Mouse (Mus musculus): ENCODE results near the gene Gm7544. TPM values are rescaled to one million over a fixed set of nuclear protein-coding genes. Genes with fewer than 3 reads are reported as not detected.
"Not testable (repeated sequence)": the region's sequence is repeated elsewhere in the genome, so short reads cannot be mapped to it uniquely, and the experiment has no call there.

Gene Gm7544
- not detected in 2 replicates for polyA plus RNA-seq (2014; fragmentation: Nextera tagmentation; extraction: Ambion mirVana)

DNA sequence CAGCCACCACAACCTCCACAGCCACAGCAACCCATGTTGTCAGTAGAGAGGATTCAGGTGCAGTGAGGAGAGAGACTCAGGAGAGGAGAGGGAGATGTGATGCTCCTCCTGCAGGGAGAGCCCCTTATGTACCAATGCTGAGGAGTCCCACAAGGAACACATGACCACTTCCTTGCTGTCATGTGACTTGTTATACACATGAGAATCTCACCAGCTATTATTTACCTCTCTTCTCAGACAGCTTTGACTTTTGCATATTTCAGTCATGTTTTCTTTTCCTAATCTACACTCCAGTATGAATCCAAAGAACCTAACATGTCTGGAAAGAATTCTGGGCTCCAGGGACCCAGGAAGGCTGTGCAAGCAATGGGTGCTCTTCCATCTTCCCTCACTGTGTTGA lies at the start of gene Gm7544:
TSS of gene Gm7544 (minus strand) at position 101 of the 400 bp plus-strand sequence.
- H3K27ac ChIP-seq (ENCODE audit: low read depth, low read length); H3K27me3 ChIP-seq (ENCODE audit: control insufficient read depth, insufficient read depth, low read length); H3K4me3 ChIP-seq (ENCODE audit: low read depth, low read length); DNase-seq (ENCODE audit: low spot score, missing footprints); ATAC-seq (ENCODE audit: low FRiP score); H3K4me2 ChIP-seq; H3K9me3 ChIP-seq (ENCODE audit: control insufficient read depth, low read length); H3K36me3 ChIP-seq (ENCODE audit: control insufficient read depth, insufficient read depth, low read length); H3K9ac ChIP-seq (ENCODE audit: low read length); H3K4me1 ChIP-seq (ENCODE audit: control insufficient read depth, insufficient read depth, low read length): not testable (repeated sequence)

DNA sequence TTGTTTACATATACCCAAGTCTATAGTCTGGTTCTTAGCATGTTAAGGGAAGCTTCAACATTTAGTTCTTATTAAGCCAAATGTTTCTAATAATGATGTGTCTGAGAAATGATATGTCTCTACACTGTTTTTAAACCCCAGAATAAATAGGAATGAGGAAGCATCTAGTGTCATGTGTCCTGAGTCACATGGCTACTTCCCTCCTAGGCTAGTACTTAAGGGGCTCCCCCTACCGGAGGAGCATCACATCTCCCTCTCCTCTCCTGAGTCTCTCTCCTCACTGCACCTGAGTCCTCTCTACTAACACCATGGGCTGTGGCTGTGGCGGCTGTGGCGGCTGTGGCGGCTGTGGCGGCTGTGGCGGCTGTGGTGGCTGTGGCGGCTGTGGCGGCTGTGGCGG lies 44.5 kb upstream of the Gm7544 start, which contains the start of gene Gm47959:
TSS of gene Gm47959 (plus strand) at position 243 of the 400 bp plus-strand sequence.
- not testable (repeated sequence) for H3K4me1 ChIP-seq (ENCODE audit: control insufficient read depth, insufficient read depth, low read length); H3K4me2 ChIP-seq; H3K36me3 ChIP-seq (ENCODE audit: control insufficient read depth, insufficient read depth, low read length); DNase-seq (ENCODE audit: low spot score, missing footprints); H3K27me3 ChIP-seq (ENCODE audit: control insufficient read depth, insufficient read depth, low read length); ATAC-seq (ENCODE audit: low FRiP score); H3K4me3 ChIP-seq (ENCODE audit: low read depth, low read length); H3K9me3 ChIP-seq (ENCODE audit: control insufficient read depth, low read length); H3K27ac ChIP-seq (ENCODE audit: low read depth, low read length); H3K9ac ChIP-seq (ENCODE audit: low read length)
- 81% methylated on average over 5 of the region's 9 CpGs for WGBS

DNA sequence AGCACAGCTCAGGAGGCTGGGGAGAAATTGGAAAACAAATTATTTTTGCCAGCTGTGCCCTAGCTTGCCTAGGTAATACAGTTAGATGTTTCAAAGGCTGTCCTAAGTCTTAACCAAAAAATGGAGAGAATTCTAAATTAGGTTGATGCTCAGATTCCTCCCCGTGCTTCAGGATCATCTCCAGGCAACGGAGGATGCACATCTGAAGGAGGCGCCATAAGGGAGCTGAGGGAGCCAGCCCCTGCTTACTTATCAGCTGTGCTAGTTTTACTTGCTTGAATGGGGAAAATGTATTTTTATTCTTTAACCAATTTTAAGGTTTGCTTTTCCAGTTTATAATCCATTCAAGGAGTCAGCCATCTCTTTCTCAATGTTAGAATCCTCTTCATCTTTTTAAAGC lies 38.1 kb upstream of the Gm7544 start:
- Histone ChIP-seq H3K4me1 (ENCODE audit: control insufficient read depth, insufficient read depth, low read length) (no peaks in the 10 kb centered on the region), H3K36me3 (ENCODE audit: control insufficient read depth, insufficient read depth, low read length) (no peaks in the 10 kb centered on the region), H3K9ac (ENCODE audit: low read length) (no peak overlapping the region), H3K27me3 (ENCODE audit: control insufficient read depth, insufficient read depth, low read length) (no peaks in the 10 kb centered on the region), H3K27ac (ENCODE audit: low read depth, low read length) (no peak overlapping the region), H3K4me2 (no peak overlapping the region), H3K4me3 (ENCODE audit: low read depth, low read length) (no peak overlapping the region), H3K9me3 (ENCODE audit: control insufficient read depth, low read length) (no peaks in the 10 kb centered on the region)
- ATAC-seq (ENCODE audit: low FRiP score): no peak
- WGBS: 82% methylated on average over 3 of the region's 3 CpGs
- no peak for DNase-seq (ENCODE audit: low spot score, missing footprints)

DNA sequence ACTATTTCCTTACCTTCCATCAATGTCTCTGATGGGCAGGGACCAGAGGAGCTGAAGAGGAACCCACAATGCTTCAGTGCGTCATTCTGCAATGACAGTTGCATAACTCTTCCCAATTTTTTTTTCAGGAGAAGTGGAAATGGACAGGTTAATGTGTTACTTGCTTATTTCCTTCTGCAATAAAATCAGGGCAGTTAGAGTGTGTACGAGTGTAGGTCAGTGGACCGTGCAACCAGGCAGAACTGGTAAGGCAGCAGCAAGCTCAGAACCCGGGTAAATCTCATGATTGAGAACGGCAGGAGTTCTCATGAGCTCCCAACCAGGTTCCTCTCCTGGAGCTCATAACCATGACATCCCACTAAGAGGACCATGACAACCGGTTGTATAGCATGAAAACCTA lies 36.3 kb upstream of the Gm7544 start:
- no peaks in the 10 kb centered on the region for H3K27me3 ChIP-seq (ENCODE audit: control insufficient read depth, insufficient read depth, low read length)

DNA sequence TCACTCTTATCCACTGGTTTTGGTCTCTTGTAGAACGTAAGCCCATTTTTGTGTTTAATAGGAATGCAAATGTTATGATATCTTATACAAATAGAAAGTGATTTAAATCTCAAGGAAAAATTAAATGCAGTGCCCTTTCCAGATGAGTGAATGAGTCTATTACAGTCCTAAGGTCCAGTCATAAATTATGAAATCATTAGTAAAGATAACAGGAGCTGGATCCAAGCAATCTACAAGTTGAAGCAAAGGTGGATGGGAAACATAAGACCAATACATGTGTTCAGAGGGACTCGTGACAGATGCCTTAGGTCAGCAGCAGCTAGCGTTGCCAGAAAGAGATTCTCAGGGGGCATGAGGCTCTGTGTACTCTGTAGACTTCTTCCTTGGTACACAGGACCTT lies 35.8 kb upstream of the Gm7544 start:
- Histone ChIP-seq H3K4me1 (ENCODE audit: control insufficient read depth, insufficient read depth, low read length) (no peaks in the 10 kb centered on the region), H3K9ac (ENCODE audit: low read length) (no peak overlapping the region), H3K9me3 (ENCODE audit: control insufficient read depth, low read length) (no peaks in the 10 kb centered on the region), H3K27me3 (ENCODE audit: control insufficient read depth, insufficient read depth, low read length) (no peaks in the 10 kb centered on the region), H3K4me3 (ENCODE audit: low read depth, low read length) (no peak overlapping the region), H3K4me2 (no peak overlapping the region), H3K36me3 (ENCODE audit: control insufficient read depth, insufficient read depth, low read length) (no peaks in the 10 kb centered on the region), H3K27ac (ENCODE audit: low read depth, low read length) (no peak overlapping the region)
- ATAC-seq (ENCODE audit: low FRiP score) (no peak), DNase-seq (ENCODE audit: low spot score, missing footprints) (no peak)
- WGBS: 92% methylated on average over 3 of the region's 3 CpGs

More for the DNA sequence above, 36.3 kb upstream of the Gm7544 start:
- WGBS: 86% methylated on average over 6 of the region's 6 CpGs
- Histone ChIP-seq H3K4me2 (no peak overlapping the region), H3K36me3 (ENCODE audit: control insufficient read depth, insufficient read depth, low read length) (no peaks in the 10 kb centered on the region), H3K9me3 (ENCODE audit: control insufficient read depth, low read length) (no peaks in the 10 kb centered on the region), H3K4me1 (ENCODE audit: control insufficient read depth, insufficient read depth, low read length) (no peaks in the 10 kb centered on the region), H3K27ac (ENCODE audit: low read depth, low read length) (no peak overlapping the region), H3K4me3 (ENCODE audit: low read depth, low read length) (no peak overlapping the region), H3K9ac (ENCODE audit: low read length) (no peak overlapping the region)
- no peak for ATAC-seq (ENCODE audit: low FRiP score)
- no peak for DNase-seq (ENCODE audit: low spot score, missing footprints)

DNA sequence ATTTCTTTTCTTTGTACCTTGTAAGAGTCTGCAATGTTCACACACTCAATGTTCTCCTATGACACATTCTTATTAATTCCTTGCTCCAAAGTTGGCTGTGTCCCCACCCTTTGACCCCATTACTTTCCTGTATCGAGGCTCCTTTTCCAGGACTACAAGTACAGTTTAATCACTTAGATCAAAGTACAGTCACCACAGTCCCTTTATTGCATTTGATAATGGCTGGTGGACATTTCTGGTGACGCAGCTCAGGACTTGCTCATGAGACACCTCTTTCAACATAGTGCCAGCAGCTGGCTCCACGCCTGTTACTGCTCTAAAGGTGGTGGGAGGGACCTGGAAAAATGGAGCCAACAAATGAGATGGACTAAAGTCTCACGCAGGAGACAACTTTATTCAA lies 35.2 kb upstream of the Gm7544 start:
- WGBS: 80% methylated on average over 4 of the region's 4 CpGs
- no peak overlapping the region for H3K4me2 ChIP-seq
- H3K27ac ChIP-seq (ENCODE audit: low read depth, low read length): no peak overlapping the region
- no peaks in the 10 kb centered on the region for H3K9me3 ChIP-seq (ENCODE audit: control insufficient read depth, low read length)
- H3K4me3 ChIP-seq (ENCODE audit: low read depth, low read length): no peak overlapping the region
- DNase-seq (ENCODE audit: low spot score, missing footprints) (no peak), ATAC-seq (ENCODE audit: low FRiP score) (no peak)
- no peaks in the 10 kb centered on the region for H3K36me3 ChIP-seq (ENCODE audit: control insufficient read depth, insufficient read depth, low read length)
- H3K9ac ChIP-seq (ENCODE audit: low read length): no peak overlapping the region
- H3K4me1 ChIP-seq (ENCODE audit: control insufficient read depth, insufficient read depth, low read length): no peaks in the 10 kb centered on the region
- no peaks in the 10 kb centered on the region for H3K27me3 ChIP-seq (ENCODE audit: control insufficient read depth, insufficient read depth, low read length)

DNA sequence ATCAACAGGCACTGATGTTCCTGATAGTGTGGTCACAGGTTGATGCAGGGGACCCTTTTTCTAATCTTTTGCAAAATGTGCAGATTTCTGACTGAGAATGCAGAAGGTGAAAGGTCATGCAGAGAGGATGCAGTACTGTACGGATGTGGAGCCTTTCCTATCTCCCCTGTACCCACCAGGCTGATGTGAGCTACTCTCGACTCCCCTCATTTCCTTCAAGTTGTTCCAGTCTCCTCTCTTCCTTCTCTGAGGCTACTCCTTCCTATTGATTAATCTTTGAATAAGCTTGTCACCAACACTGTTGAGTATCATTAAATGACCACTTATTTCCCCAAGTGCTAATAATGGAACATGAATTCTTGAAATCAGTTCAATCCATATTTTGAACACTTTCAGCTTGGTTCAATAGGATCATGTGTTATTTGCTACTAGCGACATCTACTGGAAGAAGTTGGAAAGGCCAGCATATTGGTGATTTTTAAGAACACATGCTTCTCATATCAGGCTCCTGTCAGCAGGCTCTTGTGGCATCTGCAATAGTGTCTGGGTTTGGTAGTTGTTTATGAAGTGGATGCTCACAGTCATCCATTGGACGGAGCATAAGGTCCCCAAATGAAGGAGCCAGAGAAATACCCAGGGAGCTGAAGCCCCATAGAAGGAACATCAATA lies 31.9 kb upstream of the Gm7544 start:
- DNase-seq (ENCODE audit: low spot score, missing footprints) (peak; percentile 93), ATAC-seq (ENCODE audit: low FRiP score) (peak; percentile 59; the same call in 1 of the 2 replicates)
- H3K4me2 ChIP-seq: no peak overlapping the region
- H3K27ac ChIP-seq (ENCODE audit: low read depth, low read length): no peak overlapping the region
- no peaks in the 10 kb centered on the region for H3K4me1 ChIP-seq (ENCODE audit: control insufficient read depth, insufficient read depth, low read length)
- no peak overlapping the region for H3K4me3 ChIP-seq (ENCODE audit: low read depth, low read length)
- no peaks in the 10 kb centered on the region for H3K27me3 ChIP-seq (ENCODE audit: control insufficient read depth, insufficient read depth, low read length)
- WGBS: 38% methylated on average over 4 of the region's 4 CpGs
- peaks cover 5% of the 10 kb centered on the region for H3K9me3 ChIP-seq (ENCODE audit: control insufficient read depth, low read length)
- no peaks in the 10 kb centered on the region for H3K36me3 ChIP-seq (ENCODE audit: control insufficient read depth, insufficient read depth, low read length)
- H3K9ac ChIP-seq (ENCODE audit: low read length): no peak overlapping the region

DNA sequence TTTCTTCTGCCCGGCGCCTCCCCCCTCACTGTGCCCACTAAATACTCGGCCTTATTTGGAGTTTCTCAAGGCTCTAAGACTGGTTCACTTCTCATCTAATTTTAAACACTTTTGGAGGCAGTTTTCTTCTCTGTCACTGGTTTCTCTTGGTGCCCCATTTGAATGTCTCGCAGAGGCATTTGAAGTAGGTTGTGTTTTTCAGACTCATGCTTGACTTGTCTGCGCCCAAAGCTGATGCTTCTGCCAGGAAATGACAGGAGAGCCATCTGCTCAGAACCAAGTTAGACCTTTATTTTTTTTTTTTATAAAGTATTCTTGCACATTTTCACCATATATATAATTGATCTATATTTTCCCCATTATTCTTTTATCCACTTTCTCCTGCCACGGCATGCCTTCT lies 30.9 kb upstream of the Gm7544 start:
- H3K36me3 ChIP-seq (ENCODE audit: control insufficient read depth, insufficient read depth, low read length): no peaks in the 10 kb centered on the region
- H3K27me3 ChIP-seq (ENCODE audit: control insufficient read depth, insufficient read depth, low read length): no peaks in the 10 kb centered on the region
- DNase-seq (ENCODE audit: low spot score, missing footprints): no peak
- H3K4me2 ChIP-seq: no peak overlapping the region
- H3K9me3 ChIP-seq (ENCODE audit: control insufficient read depth, low read length): peaks cover 5% of the 10 kb centered on the region
- no peak for ATAC-seq (ENCODE audit: low FRiP score)
- 92% methylated on average over 6 of the region's 6 CpGs for WGBS
- H3K27ac ChIP-seq (ENCODE audit: low read depth, low read length): no peak overlapping the region
- H3K4me3 ChIP-seq (ENCODE audit: low read depth, low read length): no peak overlapping the region
- no peaks in the 10 kb centered on the region for H3K4me1 ChIP-seq (ENCODE audit: control insufficient read depth, insufficient read depth, low read length)
- H3K9ac ChIP-seq (ENCODE audit: low read length): no peak overlapping the region

DNA sequence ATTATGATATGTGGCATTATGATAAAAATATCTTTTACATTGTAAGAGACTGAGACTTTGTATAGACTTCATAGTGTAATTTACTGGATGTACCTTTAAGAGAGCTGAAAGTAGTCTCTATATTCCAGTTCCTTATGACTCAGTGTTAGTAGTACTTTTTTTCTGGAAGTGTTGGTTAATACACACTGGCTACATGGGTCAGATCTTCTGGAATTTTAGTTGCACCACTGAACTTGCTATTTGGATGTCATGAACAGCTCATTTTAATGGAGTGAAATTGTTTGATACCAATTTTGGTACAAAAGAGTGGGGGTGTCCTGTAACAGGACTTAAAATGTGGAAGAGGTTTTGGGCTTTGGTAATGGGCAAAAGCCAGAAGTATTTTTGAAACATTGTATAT lies 22.0 kb upstream of the Gm7544 start:
- no peak overlapping the region for H3K9ac ChIP-seq (ENCODE audit: low read length)
- no peak overlapping the region for H3K4me2 ChIP-seq
- no peaks in the 10 kb centered on the region for H3K36me3 ChIP-seq (ENCODE audit: control insufficient read depth, insufficient read depth, low read length)
- ATAC-seq (ENCODE audit: low FRiP score) (no peak), DNase-seq (ENCODE audit: low spot score, missing footprints) (no peak)
- no peaks in the 10 kb centered on the region for H3K27me3 ChIP-seq (ENCODE audit: control insufficient read depth, insufficient read depth, low read length)
- no peaks in the 10 kb centered on the region for H3K9me3 ChIP-seq (ENCODE audit: control insufficient read depth, low read length)
- H3K4me1 ChIP-seq (ENCODE audit: control insufficient read depth, insufficient read depth, low read length): no peaks in the 10 kb centered on the region
- H3K4me3 ChIP-seq (ENCODE audit: low read depth, low read length): no peak overlapping the region
- no peak overlapping the region for H3K27ac ChIP-seq (ENCODE audit: low read depth, low read length)
